Mouse (Mus musculus): ENCODE measurements around the gene Hspd1.
"Not testable (repeated sequence)": the region's sequence is repeated elsewhere in the genome, so short reads cannot be mapped to it uniquely, and the experiment has no call there.

Hspd1 gene

GRCm38 (mm10) chr1:55087932-55088610 is at the start of gene Hspd1, which contains the start of gene Hspe1:
Gene Hspd1, minus strand, starts transcription at chr1:55088243.
Gene Hspe1, plus strand, starts transcription at chr1:55088132.
- peak; percentile 97 for DNase-seq (ENCODE audit: low read depth, low spot score)

GRCm38 (mm10) chr1:55135846-55136245 is 47.8 kb upstream of the Hspd1 start:
- no peak for DNase-seq (ENCODE audit: low read depth, low spot score)

- no peak for DNase-seq (ENCODE audit: low read depth, low spot score)
Measured at GRCm38 (mm10) chr1:55134301-55134700, 46.3 kb upstream of the Hspd1 start.

GRCm38 (mm10) chr1:55133173-55133572 is 45.1 kb upstream of the Hspd1 start:
- no peak for DNase-seq (ENCODE audit: low read depth, low spot score)

- DNase-seq (ENCODE audit: low read depth, low spot score): no peak
Measured at GRCm38 (mm10) chr1:55132308-55132707, 44.3 kb upstream of the Hspd1 start.

GRCm38 (mm10) chr1:55131424-55132014 is 43.5 kb upstream of the Hspd1 start:
- no peak for DNase-seq (ENCODE audit: low read depth, low spot score)

GRCm38 (mm10) chr1:55130943-55131401 is 42.9 kb upstream of the Hspd1 start, which contains the start of gene Mob4:
Gene Mob4, plus strand, starts transcription at chr1:55131231.
- DNase-seq (ENCODE audit: low read depth, low spot score): peak; percentile 84

GRCm38 (mm10) chr1:55130190-55130916 is 42.3 kb upstream of the Hspd1 start:
- no peak for DNase-seq (ENCODE audit: low read depth, low spot score)

GRCm38 (mm10) chr1:55129716-55130115 is 41.7 kb upstream of the Hspd1 start:
- no peak for DNase-seq (ENCODE audit: low read depth, low spot score)

GRCm38 (mm10) chr1:55124136-55124535 is 36.1 kb upstream of the Hspd1 start:
- not testable (repeated sequence) for DNase-seq (ENCODE audit: low read depth, low spot score)

- no peak for DNase-seq (ENCODE audit: low read depth, low spot score)
Measured at GRCm38 (mm10) chr1:55123561-55123960, 35.5 kb upstream of the Hspd1 start.

- no peak for DNase-seq (ENCODE audit: low read depth, low spot score)
Measured at GRCm38 (mm10) chr1:55123046-55123445, 35.0 kb upstream of the Hspd1 start.

GRCm38 (mm10) chr1:55109066-55109766 is 21.2 kb upstream of the Hspd1 start:
- DNase-seq (ENCODE audit: low read depth, low spot score): no peak

- no peak for DNase-seq (ENCODE audit: low read depth, low spot score)
Measured at GRCm38 (mm10) chr1:55108473-55108872, 20.4 kb upstream of the Hspd1 start.

GRCm38 (mm10) chr1:55107644-55108043 is 19.6 kb upstream of the Hspd1 start:
- DNase-seq (ENCODE audit: low read depth, low spot score): no peak

- DNase-seq (ENCODE audit: low read depth, low spot score): no peak
Measured at GRCm38 (mm10) chr1:55106919-55107585, 19.0 kb upstream of the Hspd1 start.

- no peak for DNase-seq (ENCODE audit: low read depth, low spot score)
Measured at GRCm38 (mm10) chr1:55092469-55092868, 4.4 kb upstream of the Hspd1 start.

GRCm38 (mm10) chr1:55092056-55092455 is 4.0 kb upstream of the Hspd1 start:
- DNase-seq (ENCODE audit: low read depth, low spot score): no peak

- DNase-seq (ENCODE audit: low read depth, low spot score): no peak
Measured at GRCm38 (mm10) chr1:55089498-55090064, 1.5 kb upstream of the Hspd1 start.

GRCm38 (mm10) chr1:55088611-55089497 is 811 bp upstream of the Hspd1 start:
- DNase-seq (ENCODE audit: low read depth, low spot score): no peak

Data from brain, embryonic 18.5 days (tissue).